Mouse (Mus musculus) forebrain, embryonic 10.5 days (tissue): ENCODE measurements at regions not wholly inside any gene's neighbourhood (a gene's known extent, or its start where the extent isn't known, plus 50 kb on each side); places are given as distances from the start of the nearest gene placed in this dataset.

Experiments used
- DNase-seq: peaks from one replicate; pipeline ENCODE4 v3.0.0-alpha.2; 2017; ENCODE audit warnings: low spot score; ENCODE audit errors: extremely low spot score
- H3K27ac ChIP-seq: fragments of 300-500 bp; sonication (generic); 2 replicates; pipeline ENCODE4 v1.5.1; 2016; ENCODE audit warnings: mild to moderate bottlenecking
- H3K27me3 ChIP-seq: fragments of 300-500 bp; sonication (generic); 2 replicates; pipeline ENCODE4 v1.6.1; 2016; ENCODE audit warnings: mild to moderate bottlenecking; ENCODE audit not compliant: poor library complexity, severe bottlenecking
- H3K36me3 ChIP-seq: fragments of 300-500 bp; sonication (generic); replicated peaks from 2 replicates; pipeline ENCODE4 v1.6.1; 2016; ENCODE audit warnings: mild to moderate bottlenecking, moderate library complexity
- H3K4me1 ChIP-seq: fragments of 300-500 bp; sonication (generic); 2 replicates; pipeline ENCODE4 v1.6.1; 2016
- H3K4me3 ChIP-seq: fragments of 300-500 bp; sonication (generic); 2 replicates; pipeline ENCODE4 v1.5.1; 2016; ENCODE audit warnings: mild to moderate bottlenecking, moderate library complexity
- H3K9me3 ChIP-seq: fragments of 300-500 bp; sonication (generic); 2 replicates; pipeline ENCODE4 v1.6.1; 2016; ENCODE audit warnings: mild to moderate bottlenecking, moderate library complexity
- WGBS: fragments of 180-500 bp; shearing (Covaris S2); methylation state at CpG from one replicate; pipeline ENCODE4 v1.1.7; 2016; 5-methylcytosine and 5-hydroxymethylcytosine counted together

DNA sequence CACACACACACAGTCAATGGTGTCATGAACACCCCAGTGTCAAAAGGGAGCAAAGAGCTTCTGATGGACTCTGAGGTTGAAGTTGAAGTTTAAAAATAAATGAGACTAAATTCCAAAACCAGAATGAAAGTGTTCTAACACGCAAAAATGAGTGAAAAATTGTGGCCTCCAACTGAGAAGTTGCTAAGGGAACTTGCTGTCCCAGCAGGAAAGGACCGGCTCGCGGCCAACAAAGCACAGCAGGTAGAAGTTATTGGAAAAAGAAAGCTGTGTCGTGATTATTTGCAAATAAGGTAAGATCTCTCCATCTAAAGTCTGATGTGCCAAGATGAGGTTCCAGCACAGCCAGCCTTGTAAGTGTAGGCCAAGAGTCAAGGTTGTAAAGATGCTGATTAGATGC is 169.7 kb downstream of the Nrp2 start:
- WGBS: 90% methylated on average over 5 of the region's 5 CpGs
- no peak for DNase-seq

DNA sequence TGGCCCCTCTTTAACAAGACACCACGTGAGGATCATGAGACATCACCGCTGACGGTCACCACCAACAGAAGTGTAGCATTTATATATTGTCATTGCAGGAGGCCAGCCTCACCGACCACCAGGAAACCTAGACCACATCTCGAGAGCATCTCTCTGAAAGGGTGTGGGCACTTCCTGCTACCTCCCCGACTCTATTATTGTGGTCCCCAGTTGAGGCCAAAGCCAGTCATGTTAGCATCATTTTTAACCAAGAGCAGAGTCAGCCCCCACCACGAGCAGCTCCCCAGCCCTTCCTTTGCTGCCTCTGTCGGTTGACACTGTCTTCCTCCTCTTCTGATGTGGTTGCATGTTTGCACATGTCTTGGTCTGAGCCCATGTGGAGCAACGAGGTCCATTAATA is 172.5 kb downstream of the Nrp2 start:
- Histone ChIP-seq H3K4me3 (no peak overlapping the region), H3K27me3 (peaks cover 61% of the 10 kb centered on the region), H3K4me1 (peaks cover 6% of the 10 kb centered on the region), H3K36me3 (no peaks in the 10 kb centered on the region), H3K27ac (no peak overlapping the region), H3K9me3 (no peaks in the 10 kb centered on the region)
- WGBS: 81% methylated on average over 9 of the region's 9 CpGs
- DNase-seq: no peak

More for the DNA sequence above, 169.7 kb downstream of the Nrp2 start:
- no peaks in the 10 kb centered on the region for H3K9me3 ChIP-seq
- no peaks in the 10 kb centered on the region for H3K36me3 ChIP-seq
- H3K27ac ChIP-seq: no peak overlapping the region
- peaks cover 35% of the 10 kb centered on the region for H3K27me3 ChIP-seq
- H3K4me3 ChIP-seq: no peak overlapping the region
- no peaks in the 10 kb centered on the region for H3K4me1 ChIP-seq

DNA sequence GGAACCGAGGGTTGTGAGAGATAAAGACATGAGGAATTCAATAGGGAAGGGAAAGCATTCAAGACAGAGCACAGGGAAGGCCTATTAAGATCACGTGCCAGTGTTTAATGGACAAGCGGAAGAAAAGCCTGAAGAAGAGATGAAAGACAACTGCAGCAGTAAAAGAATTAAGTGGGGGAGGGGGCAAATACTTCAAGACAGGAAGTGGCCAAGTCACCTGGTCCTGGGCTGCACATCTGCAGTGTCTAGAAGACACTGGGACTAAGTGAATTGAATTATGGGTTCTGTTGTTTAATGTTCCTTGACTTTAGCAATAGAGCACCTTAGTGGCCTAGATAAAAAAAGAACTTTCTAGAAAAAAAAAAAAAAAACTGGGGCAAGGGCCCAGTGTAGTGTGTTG is 173.6 kb downstream of the Nrp2 start:
- DNase-seq: no peak
- no peaks in the 10 kb centered on the region for H3K9me3 ChIP-seq
- peaks cover 16% of the 10 kb centered on the region for H3K4me1 ChIP-seq
- no peaks in the 10 kb centered on the region for H3K36me3 ChIP-seq
- peaks cover 61% of the 10 kb centered on the region for H3K27me3 ChIP-seq
- WGBS: 73% methylated on average over 3 of the region's 3 CpGs
- no peak overlapping the region for H3K27ac ChIP-seq
- no peak overlapping the region for H3K4me3 ChIP-seq

DNA sequence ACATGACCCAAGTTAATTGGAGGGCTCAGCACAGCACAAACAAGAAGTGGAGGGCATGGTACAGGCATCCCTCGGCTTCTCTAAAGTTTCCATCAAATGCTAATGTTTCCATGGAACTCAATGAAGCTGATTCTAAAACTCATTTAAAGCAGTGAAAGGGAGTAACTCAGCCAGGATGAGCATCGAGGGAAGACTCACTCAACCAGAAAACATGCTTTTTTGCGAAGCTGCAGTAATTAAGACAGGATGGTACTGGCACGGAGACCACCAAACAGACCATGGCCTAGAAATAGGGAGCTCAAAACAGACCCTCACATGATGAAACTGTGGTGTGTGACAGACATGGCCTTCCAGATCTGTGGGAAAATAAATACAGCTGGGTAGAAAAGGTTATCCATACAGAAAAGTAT is 177.8 kb downstream of the Nrp2 start:
- H3K4me1 ChIP-seq: peaks cover 28% of the 10 kb centered on the region
- no peak for DNase-seq
- WGBS: 15% methylated on average over 4 of the region's 4 CpGs
- no peak overlapping the region for H3K27ac ChIP-seq
- H3K4me3 ChIP-seq: no peak overlapping the region
- no peaks in the 10 kb centered on the region for H3K36me3 ChIP-seq
- peaks cover 85% of the 10 kb centered on the region for H3K27me3 ChIP-seq
- no peaks in the 10 kb centered on the region for H3K9me3 ChIP-seq

DNA sequence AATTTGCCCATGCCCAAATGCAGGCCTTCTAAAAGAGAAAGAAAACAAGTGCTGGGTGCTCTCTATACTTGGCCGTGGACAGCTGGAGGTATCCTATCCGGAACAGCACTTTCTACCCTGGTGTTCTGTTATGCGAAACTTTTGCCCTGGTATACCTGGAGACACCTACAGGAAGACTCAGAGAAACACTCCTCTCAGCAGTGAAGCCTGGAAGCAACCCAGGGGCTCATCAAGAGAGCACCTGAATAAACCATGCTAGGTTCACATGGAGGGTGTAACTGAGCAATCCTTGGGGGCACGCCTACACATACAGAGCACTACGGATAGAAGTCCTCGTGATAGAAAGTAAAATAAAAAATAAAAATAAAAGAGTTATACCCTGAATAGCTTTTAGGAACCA is 178.4 kb downstream of the Nrp2 start:
- no peaks in the 10 kb centered on the region for H3K9me3 ChIP-seq
- WGBS: 79% methylated on average over 6 of the region's 6 CpGs

DNA sequence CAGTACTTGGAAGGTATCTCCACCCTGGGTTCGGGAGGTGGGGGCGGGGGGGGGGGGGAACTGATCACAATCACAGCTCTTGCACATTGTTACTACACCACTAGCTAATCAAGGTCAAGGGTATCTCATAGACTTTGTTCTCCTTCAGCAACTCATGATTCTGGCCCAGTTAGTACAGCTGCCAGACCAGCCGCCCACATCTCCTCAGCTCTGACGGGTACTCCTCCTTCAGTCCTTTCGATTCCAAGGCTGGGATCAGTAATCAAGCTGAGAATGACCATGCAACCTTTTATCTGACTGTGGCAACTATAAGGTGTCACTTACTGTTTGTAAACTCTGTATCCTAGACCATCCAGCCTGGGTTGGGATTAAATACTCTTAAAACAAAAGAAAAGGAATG is 178.9 kb downstream of the Nrp2 start:
- Histone ChIP-seq H3K36me3 (no peaks in the 10 kb centered on the region), H3K27ac (no peak overlapping the region), H3K4me3 (no peak overlapping the region), H3K4me1 (peaks cover 28% of the 10 kb centered on the region), H3K27me3 (peaks cover 81% of the 10 kb centered on the region), H3K9me3 (no peaks in the 10 kb centered on the region)
- no peak for DNase-seq
- WGBS: 91% methylated on average over 5 of the region's 5 CpGs

More for the DNA sequence above, 178.4 kb downstream of the Nrp2 start:
- Histone ChIP-seq H3K36me3 (no peaks in the 10 kb centered on the region), H3K27me3 (peaks cover 85% of the 10 kb centered on the region), H3K4me1 (peaks cover 28% of the 10 kb centered on the region), H3K4me3 (no peak overlapping the region), H3K27ac (no peak overlapping the region)
- no peak for DNase-seq

DNA sequence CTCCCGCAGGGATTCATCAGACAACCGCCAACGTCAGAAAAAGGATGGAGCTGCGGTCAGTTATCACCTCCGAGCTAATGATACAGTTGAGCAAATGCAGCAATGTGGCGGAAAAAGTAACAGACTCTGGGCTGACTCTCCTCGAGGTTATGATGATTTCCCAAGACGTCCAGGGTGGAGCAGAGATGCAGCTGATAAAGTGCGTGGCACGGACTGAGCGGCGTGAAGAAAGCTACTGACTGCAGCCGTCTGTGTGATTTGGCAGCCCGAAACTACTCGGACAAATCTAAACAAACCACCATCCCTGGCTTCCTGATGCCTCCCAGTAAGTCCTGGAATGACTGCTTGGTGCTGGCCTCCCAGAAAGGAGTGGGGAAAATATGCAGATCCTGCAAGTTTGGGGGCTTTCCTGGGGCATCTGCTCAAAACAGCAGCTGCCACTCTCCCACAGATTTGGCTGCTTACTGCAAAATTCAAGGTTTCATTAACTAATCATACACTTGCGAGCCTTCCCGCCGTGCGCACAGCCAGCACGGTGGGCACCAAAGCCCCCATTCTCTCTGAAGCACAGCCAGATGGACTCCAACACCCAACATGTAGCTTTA is 181.9 kb downstream of the Nrp2 start:
- Histone ChIP-seq H3K27ac (no peak overlapping the region; the same call in 1 of the 2 replicates), H3K36me3 (no peaks in the 10 kb centered on the region), H3K4me1 (peaks cover 37% of the 10 kb centered on the region), H3K27me3 (peaks cover 51% of the 10 kb centered on the region), H3K4me3 (no peak overlapping the region), H3K9me3 (no peaks in the 10 kb centered on the region)
- DNase-seq: no peak
- WGBS: 88% methylated on average over 20 of the region's 20 CpGs

DNA sequence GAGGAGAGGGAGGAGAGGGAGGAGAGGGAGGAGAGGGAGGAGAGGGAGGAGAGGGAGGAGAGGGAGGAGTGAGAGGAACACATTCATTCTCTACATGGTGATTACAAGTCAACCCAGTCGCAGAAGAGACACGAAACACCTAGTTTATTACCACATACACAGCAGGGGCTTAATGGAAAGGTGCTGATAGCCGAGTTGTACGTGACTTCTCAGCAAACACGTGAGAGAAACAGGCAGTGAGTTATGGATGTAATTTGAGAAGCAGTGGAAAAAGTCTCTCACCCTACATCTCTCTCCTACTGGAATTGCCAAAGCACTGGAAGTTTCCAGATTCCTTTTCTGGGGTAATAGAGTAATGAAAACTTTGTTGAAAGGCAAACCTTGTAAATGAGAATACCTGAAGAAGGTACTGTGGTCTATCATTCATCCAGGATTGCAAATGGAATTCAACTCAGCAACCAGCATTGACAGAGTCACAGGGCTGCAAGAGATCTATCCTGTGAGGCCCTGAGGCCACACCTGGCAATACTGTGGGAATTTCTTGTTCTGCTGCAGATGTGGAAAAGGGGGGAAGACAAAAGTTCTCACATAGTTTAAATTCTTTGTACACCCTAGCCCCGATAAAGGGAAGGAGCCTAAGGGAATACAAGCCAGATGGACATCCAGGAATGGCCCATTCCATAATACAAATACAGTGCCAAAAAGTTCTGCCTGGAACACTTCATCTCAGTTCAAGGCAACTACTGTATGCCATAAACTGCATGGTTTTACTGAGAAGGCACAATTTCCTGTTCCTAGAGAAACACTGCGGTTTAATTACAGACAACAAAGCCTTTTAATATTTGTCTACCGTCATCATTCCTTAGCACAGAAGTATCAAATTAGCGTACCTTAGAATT is 184.7 kb downstream of the Nrp2 start:
- no peak overlapping the region for H3K4me3 ChIP-seq
- DNase-seq: no peak
- 0 out of 2 replicates have a peak overlapping the region, but pooled peaks have one; percentile 44 for H3K27ac ChIP-seq
- no peaks in the 10 kb centered on the region for H3K36me3 ChIP-seq
- H3K4me1 ChIP-seq: peaks cover 16% of the 10 kb centered on the region
- peaks cover 37% of the 10 kb centered on the region for H3K27me3 ChIP-seq
- H3K9me3 ChIP-seq: 0 out of 2 replicates have a peak, but pooled peaks cover 1% of the 10 kb centered on the region
- 77% methylated on average over 9 of the region's 9 CpGs for WGBS

DNA sequence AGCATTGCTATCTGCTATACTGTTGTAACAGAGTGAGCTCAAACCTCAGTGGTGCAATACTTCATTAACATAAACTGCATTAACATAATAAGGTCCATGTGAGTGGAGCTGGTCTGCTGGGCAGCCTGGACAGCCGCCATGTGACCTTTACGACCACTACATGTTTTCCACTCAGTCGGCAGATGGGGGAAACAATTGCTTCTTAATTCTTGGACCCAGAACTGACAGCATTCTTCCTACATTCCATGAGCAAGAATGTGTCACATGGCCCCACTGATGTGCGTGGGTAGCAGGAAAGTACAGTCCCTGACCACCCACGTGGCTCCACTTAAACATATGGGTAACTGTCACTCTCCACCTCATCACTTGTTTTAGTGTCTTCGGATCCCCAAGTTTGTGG is 198.3 kb downstream of the Nrp2 start:
- WGBS: 78% methylated on average over 6 of the region's 6 CpGs
- no peaks in the 10 kb centered on the region for H3K27me3 ChIP-seq
- no peak overlapping the region for H3K4me3 ChIP-seq
- H3K36me3 ChIP-seq: no peaks in the 10 kb centered on the region
- peaks cover 26% of the 10 kb centered on the region for H3K4me1 ChIP-seq
- no peaks in the 10 kb centered on the region for H3K9me3 ChIP-seq
- DNase-seq: no peak
- H3K27ac ChIP-seq: no peak overlapping the region

DNA sequence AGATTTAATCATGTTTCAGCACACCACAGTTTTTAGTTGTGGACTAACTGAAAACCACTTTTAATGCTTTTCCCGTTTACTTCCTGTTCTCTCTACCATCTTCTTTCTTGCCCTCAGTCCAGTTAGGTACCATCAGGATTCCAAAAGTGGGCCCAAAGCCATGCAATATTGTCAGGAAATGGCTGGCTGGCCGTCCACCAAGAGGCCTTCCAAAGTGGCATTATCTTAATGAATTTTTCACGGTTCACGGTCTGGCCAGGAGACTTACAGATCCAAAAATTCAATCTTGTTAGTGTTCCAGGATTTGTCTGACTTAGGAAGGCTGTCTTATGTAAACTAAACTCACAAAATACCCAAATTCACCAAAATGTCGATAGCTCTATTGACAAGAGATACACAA is 198.8 kb downstream of the Nrp2 start:
- Histone ChIP-seq H3K4me3 (no peak overlapping the region), H3K36me3 (no peaks in the 10 kb centered on the region), H3K4me1 (peaks cover 26% of the 10 kb centered on the region), H3K9me3 (no peaks in the 10 kb centered on the region), H3K27me3 (no peaks in the 10 kb centered on the region), H3K27ac (no peak overlapping the region)
- WGBS: 88% methylated on average over 5 of the region's 5 CpGs
- DNase-seq: no peak

DNA sequence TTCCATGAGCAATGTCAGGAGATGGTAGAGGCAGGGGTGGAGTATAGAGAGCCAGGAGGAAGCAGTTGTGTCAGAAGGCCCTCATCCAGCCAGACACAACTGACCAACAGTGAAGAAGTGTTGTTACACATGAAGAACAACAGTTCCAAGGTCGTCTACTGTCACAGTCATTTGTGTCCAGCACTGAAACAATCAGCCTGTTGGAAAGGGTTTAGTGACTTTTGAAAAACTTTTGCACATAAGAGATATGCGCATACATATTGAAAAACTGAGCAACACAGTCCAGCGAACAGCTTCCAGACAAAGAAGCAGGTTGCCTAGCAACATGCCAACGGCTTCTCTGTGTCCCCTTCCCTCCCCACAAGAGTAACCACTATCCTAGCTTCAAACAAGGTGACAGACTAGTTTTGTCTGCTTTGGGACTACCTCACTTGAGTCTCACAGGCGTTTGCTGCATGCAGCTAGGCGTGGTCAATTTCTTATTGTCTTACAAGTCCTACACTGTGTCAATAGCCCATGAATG is 199.9 kb downstream of the Nrp2 start:
- H3K4me1 ChIP-seq: peaks cover 27% of the 10 kb centered on the region
- H3K36me3 ChIP-seq: no peaks in the 10 kb centered on the region
- H3K27ac ChIP-seq: no peak overlapping the region
- DNase-seq: no peak
- no peaks in the 10 kb centered on the region for H3K27me3 ChIP-seq
- H3K4me3 ChIP-seq: no peak overlapping the region
- 79% methylated on average over 6 of the region's 6 CpGs for WGBS
- no peaks in the 10 kb centered on the region for H3K9me3 ChIP-seq

DNA sequence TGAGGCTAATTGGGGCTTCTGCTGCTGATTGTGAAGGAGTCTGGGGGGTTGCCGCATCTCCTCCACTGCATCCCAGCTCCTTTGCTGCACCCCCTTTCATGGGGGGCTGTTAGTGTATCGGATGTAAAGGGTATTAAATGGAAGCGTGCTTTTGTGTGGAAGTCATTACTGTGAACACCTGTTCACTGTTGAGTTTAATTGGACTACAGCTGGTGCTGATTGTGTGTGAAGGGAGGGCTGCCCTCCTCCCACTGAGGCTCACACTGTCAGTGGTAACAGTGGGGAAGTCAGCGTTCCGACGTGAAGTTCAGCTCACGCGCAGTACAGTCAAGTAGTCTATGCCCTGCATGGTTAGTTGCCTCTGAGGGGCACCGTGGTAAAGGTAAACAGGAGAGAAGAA is 202.7 kb downstream of the Nrp2 start:
- peaks cover 36% of the 10 kb centered on the region for H3K4me1 ChIP-seq
- H3K9me3 ChIP-seq: no peaks in the 10 kb centered on the region
- no peak for DNase-seq
- no peak overlapping the region for H3K4me3 ChIP-seq
- H3K36me3 ChIP-seq: no peaks in the 10 kb centered on the region
- WGBS: 63% methylated on average over 9 of the region's 9 CpGs
- no peak overlapping the region for H3K27ac ChIP-seq
- 0 out of 2 replicates have a peak, but pooled peaks cover 10% of the 10 kb centered on the region for H3K27me3 ChIP-seq

DNA sequence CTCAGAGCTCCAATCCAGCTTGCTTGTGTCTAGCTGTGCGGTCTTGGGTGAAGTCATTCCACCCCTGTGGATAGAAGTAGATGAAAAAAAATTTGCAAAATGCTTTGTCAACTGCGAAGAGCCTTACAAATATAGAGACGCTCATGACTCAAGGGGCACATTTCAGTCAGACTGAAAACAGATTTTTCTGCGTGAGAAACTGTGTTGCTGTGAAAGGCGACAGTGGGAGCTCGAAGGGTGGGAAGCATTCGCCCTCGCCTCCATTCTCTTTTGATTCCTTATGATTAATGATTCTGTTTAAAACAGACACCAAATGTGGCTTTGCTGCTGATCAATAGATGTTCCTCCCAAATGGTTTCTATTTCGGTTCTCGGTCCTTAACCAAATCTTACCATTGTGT is 204.2 kb downstream of the Nrp2 start:
- no peak overlapping the region for H3K27ac ChIP-seq
- H3K27me3 ChIP-seq: 0 out of 2 replicates have a peak, but pooled peaks cover 10% of the 10 kb centered on the region
- 91% methylated on average over 10 of the region's 10 CpGs for WGBS
- H3K4me1 ChIP-seq: peaks cover 42% of the 10 kb centered on the region
- H3K36me3 ChIP-seq: no peaks in the 10 kb centered on the region
- DNase-seq: no peak
- H3K9me3 ChIP-seq: no peaks in the 10 kb centered on the region
- H3K4me3 ChIP-seq: no peak overlapping the region
